In genomic region chr11:87443373-87443883, GRCm38 (mm10) we compare ENCODE assay signal across 8 mouse cellular contexts. TPM values are rescaled to one million over a fixed set of nuclear protein-coding genes. Genes with fewer than 3 reads are reported as not detected.
DNase-seq lines count a peak whose midpoint lies in the region; ATAC-seq and TF ChIP-seq lines count a peak whose summit lies in the region.

No protein-coding gene starts in this region.

- intact Hi-C loops in left cerebral cortex, postnatal 4 days (cut with DNase I): no loop called here

- peak; percentile 51; the same call in 1 of the 2 replicates for ATAC-seq in cerebellum, adult (ENCODE audit: insufficient number of reproducible peaks, low FRiP score, low TSS enrichment)
- peak; percentile 84 for ATAC-seq in forebrain, embryonic 16.5 days
- ATAC-seq in hindbrain, postnatal 0 days: no peak

- WGBS in forebrain, embryonic 16.5 days: under 1% methylated on average over 5 of the region's 5 CpGs
- 0% methylated on average over 5 of the region's 5 CpGs for WGBS in hindbrain, postnatal 0 days
- under 1% methylated on average over 5 of the region's 5 CpGs for WGBS in midbrain, embryonic 10.5 days
- 1% methylated on average over 5 of the region's 5 CpGs for WGBS in small intestine, adult 2 months

- DNase-seq in cerebellum, adult 11 months: no peak
- peak; percentile 45 to 56 for DNase-seq in cerebellum, adult 18-20 months
- peak; percentile 80 for DNase-seq in hindbrain, postnatal 0 days (ENCODE audit: low spot score)
- peak; percentile 58 for DNase-seq in left cerebral cortex, postnatal 4 days
- DNase-seq in midbrain, embryonic 10.5 days (ENCODE audit: low spot score): peak; percentile 67

- no peak for TF ChIP-seq CTCF in hindbrain, postnatal 0 days (IDR thresholded peaks at IDR 0.05; ENCODE audit: low read depth)
- TF ChIP-seq CTCF in small intestine, adult 2 months (IDR thresholded peaks at IDR 0.05; ENCODE audit: extremely low read depth, insufficient read length, insufficient replicate concordance, low read depth, low read length): no peak

- H3K36me3 ChIP-seq in forebrain, embryonic 16.5 days (ENCODE audit: control insufficient read depth, insufficient read depth): no peaks in the 10 kb centered on the region
- H3K36me3 ChIP-seq in hindbrain, postnatal 0 days (ENCODE audit: insufficient read depth, low read length): no peaks in the 10 kb centered on the region
- no peaks in the 10 kb centered on the region for H3K36me3 ChIP-seq in midbrain, embryonic 10.5 days
- no peaks in the 10 kb centered on the region for H3K36me3 ChIP-seq in small intestine, adult 2 months (ENCODE audit: control insufficient read depth, insufficient read depth, low read length)

- no peak for TF ChIP-seq POLR2A in small intestine, adult 2 months (IDR thresholded peaks at IDR 0.05; ENCODE audit: low read depth, low read length)

- no peak overlapping the region for H3K4me3 ChIP-seq in forebrain, embryonic 16.5 days (replicated peaks; ENCODE audit: low read length)
- H3K4me3 ChIP-seq in hindbrain, postnatal 0 days (ENCODE audit: low read length): no peak overlapping the region
- no peak overlapping the region for H3K4me3 ChIP-seq in midbrain, embryonic 10.5 days
- no peak overlapping the region for H3K4me3 ChIP-seq in small intestine, adult 2 months (ENCODE audit: low read depth, low read length)

- H3K27me3 ChIP-seq in forebrain, embryonic 16.5 days (replicated peaks; ENCODE audit: control insufficient read depth, insufficient read depth, low read length): no peaks in the 10 kb centered on the region
- no peaks in the 10 kb centered on the region for H3K27me3 ChIP-seq in hindbrain, postnatal 0 days (ENCODE audit: insufficient read depth, low read length)
- H3K27me3 ChIP-seq in midbrain, embryonic 10.5 days (ENCODE audit: low read depth, poor library complexity, severe bottlenecking): peaks cover 14% of the 10 kb centered on the region
- H3K27me3 ChIP-seq in small intestine, adult 2 months (ENCODE audit: control insufficient read depth, insufficient read depth, low read length): no peaks in the 10 kb centered on the region

- H3K4me1 ChIP-seq in forebrain, embryonic 16.5 days (replicated peaks; ENCODE audit: control insufficient read depth, insufficient read depth, low read length): peaks cover 11% of the 10 kb centered on the region; the same call in 1 of the 2 replicates
- no peaks in the 10 kb centered on the region for H3K4me1 ChIP-seq in hindbrain, postnatal 0 days (ENCODE audit: insufficient read depth, low read length)
- peaks cover 29% of the 10 kb centered on the region for H3K4me1 ChIP-seq in midbrain, embryonic 10.5 days
- no peaks in the 10 kb centered on the region for H3K4me1 ChIP-seq in small intestine, adult 2 months (ENCODE audit: control insufficient read depth, insufficient read depth, insufficient read length, low read length)

- peak overlapping the region; percentile 88 for H3K27ac ChIP-seq in forebrain, embryonic 16.5 days (ENCODE audit: low read length)
- H3K27ac ChIP-seq in hindbrain, postnatal 0 days: peak overlapping the region; percentile 56
- H3K27ac ChIP-seq in midbrain, embryonic 10.5 days (replicated peaks): no peak overlapping the region
- H3K27ac ChIP-seq in small intestine, adult 2 months (ENCODE audit: insufficient read depth, low read depth, low read length): peak overlapping the region; percentile 68

- H3K4me2 ChIP-seq in forebrain, embryonic 16.5 days (ENCODE audit: low read length): no peak overlapping the region
- H3K4me2 ChIP-seq in hindbrain, postnatal 0 days (ENCODE audit: low read depth, low read length): no peak overlapping the region

- no peaks in the 10 kb centered on the region for H3K9me3 ChIP-seq in forebrain, embryonic 16.5 days (ENCODE audit: control insufficient read depth, low read length)
- H3K9me3 ChIP-seq in hindbrain, postnatal 0 days (ENCODE audit: low read length): no peaks in the 10 kb centered on the region
- H3K9me3 ChIP-seq in midbrain, embryonic 10.5 days (replicated peaks): no peaks in the 10 kb centered on the region

- H3K9ac ChIP-seq in forebrain, embryonic 16.5 days (replicated peaks; ENCODE audit: low read depth, low read length): no peak overlapping the region
- no peak overlapping the region for H3K9ac ChIP-seq in hindbrain, postnatal 0 days (replicated peaks; ENCODE audit: low read length)

RNA-seq across cellular contexts. Expression of gene Tex14, which starts 38.6 kb away (rescaled TPM):
- 0.63 TPM in 1 of 2 replicates, not detected in the other for polyA plus RNA-seq in forebrain, embryonic 16.5 days (2015; fragmentation: Nextera tagmentation; extraction: Ambion mirVana)
- 0.47 and 0.73 TPM in 2 replicates for total RNA-seq in hindbrain, postnatal 0 days (2014; rRNA removed)
- 2.6 and 3.4 TPM in 2 replicates for polyA plus RNA-seq in hindbrain, postnatal 0 days (2015; fragmentation: Nextera tagmentation; extraction: Ambion mirVana)
- under 1 TPM; 0.34 to 0.44 TPM for total RNA-seq in left cerebral cortex, postnatal 4 days (2021)
- 0.37 TPM in 1 of 2 replicates, not detected in the other for polyA plus RNA-seq in midbrain, embryonic 10.5 days (2016; fragmentation: Nextera tagmentation; extraction: Ambion mirVana)
- 0.19 TPM in 1 of 2 replicates, not detected in the other for polyA plus RNA-seq in small intestine, adult 2 months (2012; rRNA removed)

RNA-seq across cellular contexts. Expression of gene Rad51c, which starts 38.7 kb away (rescaled TPM):
- polyA plus RNA-seq in forebrain, embryonic 16.5 days (2015; fragmentation: Nextera tagmentation; extraction: Ambion mirVana): 7.4 and 7.7 TPM in 2 replicates
- 3.5 and 3.7 TPM in 2 replicates for total RNA-seq in hindbrain, postnatal 0 days (2014; rRNA removed)
- 2.0 and 4.2 TPM in 2 replicates for polyA plus RNA-seq in hindbrain, postnatal 0 days (2015; fragmentation: Nextera tagmentation; extraction: Ambion mirVana)
- total RNA-seq in left cerebral cortex, postnatal 4 days (2021): 1 to 10 TPM; 4.0 to 4.8 TPM
- polyA plus RNA-seq in midbrain, embryonic 10.5 days (2016; fragmentation: Nextera tagmentation; extraction: Ambion mirVana): 13.1 and 15.1 TPM in 2 replicates
- 0.05 and 0.37 TPM in 2 replicates for polyA plus RNA-seq in small intestine, adult 2 months (2012; rRNA removed)
